ENCODE assay signal across 10 mouse cellular contexts in the genomic region with DNA sequence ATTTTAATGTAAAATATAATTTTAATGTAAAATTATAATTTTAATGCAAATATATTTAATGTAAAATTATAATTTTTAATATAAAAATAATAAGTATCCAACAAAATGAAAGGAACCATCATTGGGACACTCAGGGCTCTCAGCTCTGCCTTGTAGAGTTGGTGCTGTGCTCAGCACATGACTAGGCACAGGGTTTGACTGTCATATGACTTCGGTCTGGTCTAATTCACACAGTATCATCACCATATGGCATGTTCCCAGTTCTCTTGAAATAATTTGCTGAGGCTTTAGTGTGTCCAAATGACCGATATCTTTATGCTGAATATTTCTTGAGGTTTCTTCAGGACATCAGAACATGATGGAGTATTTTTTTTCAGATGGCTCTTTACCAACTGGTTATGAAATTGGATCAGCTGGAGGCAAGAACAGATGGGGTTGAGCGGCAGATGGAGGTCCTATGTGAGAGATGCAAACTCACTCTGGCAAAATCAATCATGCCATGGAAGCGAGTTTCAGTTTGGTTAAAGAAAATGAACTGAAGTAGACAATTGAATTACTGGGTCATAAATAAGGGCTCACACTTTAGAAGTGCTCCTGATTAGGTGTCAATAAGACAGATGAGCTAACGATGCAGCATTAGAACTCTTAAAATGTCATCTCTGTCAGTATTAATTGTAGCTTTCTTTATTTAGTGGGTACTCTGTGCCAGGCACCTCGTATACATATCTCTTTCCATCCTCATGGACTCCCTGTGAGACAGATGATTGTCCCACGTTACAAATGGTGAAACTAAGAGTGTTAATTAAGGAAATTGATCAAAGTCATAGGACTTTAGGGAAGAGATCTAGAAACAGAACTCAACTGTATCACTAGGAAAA.
DNase-seq lines count a peak whose midpoint lies in the region; ATAC-seq and TF ChIP-seq lines count a peak whose summit lies in the region.
"Had no signal": no experiment of that assay in that cellular context is flagged by ENCODE, and none has a peak within 500 bp of the region (broad histone marks: within the 10 kb centered on the region; RNA-seq: fewer than 3 reads in every experiment).

No protein-coding gene starts in this region.

- peak overlapping the region; percentile 73 for H3K27ac ChIP-seq in layer of hippocampus, adult 2 months

- no peak overlapping the region for H3K4me3 ChIP-seq in layer of hippocampus, adult 2 months
- H3K4me3 ChIP-seq: erythroblast, embryonic 14.5 days had no signal

- peak; percentile 66 to 71 for DNase-seq in cerebellum, adult 18-20 months
- DNase-seq in embryo, embryonic 11 days: peak; percentile 6
- DNase-seq in layer of hippocampus, adult 2 months (ENCODE audit: low spot score in 2 of 2): peak; percentile 61 to 76
- DNase-seq in retina, adult 2 months (ENCODE audit: low read depth, low spot score): peak; percentile 4
- DNase-seq in adrenal gland, postnatal 25 days: no peak
- no peak for DNase-seq in spleen, postnatal 36 days (ENCODE audit: low spot score in 2 of 2)
- DNase-seq: thymus, postnatal 36 days had no signal

- no peak for ATAC-seq in megakaryocyte-erythroid progenitor cell, adult 5-6 weeks (replicated peaks; ENCODE audit: low FRiP score, low TSS enrichment, poor library complexity, severe bottlenecking)
- ATAC-seq in erythroid progenitor cell, adult 5-6 weeks (replicated peaks; ENCODE audit: low FRiP score, poor library complexity, severe bottlenecking): no peak

- TF ChIP-seq CTCF in layer of hippocampus, adult 2 months (conservative IDR thresholded peaks at IDR 0.05): no peak

Comparison
In these comparisons a context has a peak if more than half of its experiments do, and no peak if none do; other contexts are left out.
1. DNase-seq: peak in cerebellum, adult 18-20 months (2 of 2), embryo, embryonic 11 days (single experiment), layer of hippocampus, adult 2 months (2 of 2) and retina, adult 2 months (single experiment); none in adrenal gland, postnatal 25 days (single experiment) and spleen, postnatal 36 days (0 of 2).